Mouse (Mus musculus) forebrain, embryonic 12.5 days (tissue): ENCODE results near the gene Nop2. TPM values are rescaled to one million over a fixed set of nuclear protein-coding genes. Genes with fewer than 3 reads are reported as not detected.

Experiments
- ATAC-seq: fragments of 200-750 bp; cut with Nextera tagmentation; 2 replicates; pipeline ENCODE4 v1.8.0; 2017; ENCODE audit warnings: moderate TSS enrichment; ENCODE audit not compliant: low FRiP score
- H3K27ac ChIP-seq: fragments of 300-500 bp; sonication (generic); 2 replicates; pipeline ENCODE4 v1.5.1; 2016; ENCODE audit warnings: mild to moderate bottlenecking
- H3K27me3 ChIP-seq: fragments of 300-500 bp; sonication (generic); 2 replicates; pipeline ENCODE4 v1.6.1; 2016; ENCODE audit warnings: mild to moderate bottlenecking
- H3K36me3 ChIP-seq: fragments of 300-500 bp; sonication (generic); replicated peaks from 2 replicates; pipeline ENCODE4 v1.6.1; 2016; ENCODE audit warnings: mild to moderate bottlenecking
- H3K4me1 ChIP-seq: fragments of 300-500 bp; sonication (generic); 2 replicates; pipeline ENCODE4 v1.6.1; 2016
- H3K4me2 ChIP-seq: fragments of 300-500 bp; sonication (generic); 2 replicates; pipeline ENCODE4 v1.6.1; 2016; ENCODE audit warnings: mild to moderate bottlenecking, moderate library complexity
- H3K4me3 ChIP-seq: fragments of 300-500 bp; sonication (generic); replicated peaks from 2 replicates; pipeline ENCODE4 v1.5.1; 2016; ENCODE audit warnings: mild to moderate bottlenecking
- H3K9ac ChIP-seq: fragments of 300-500 bp; sonication (generic); 2 replicates; pipeline ENCODE4 v1.6.1; 2016; ENCODE audit warnings: mild to moderate bottlenecking
- H3K9me3 ChIP-seq: fragments of 300-500 bp; sonication (generic); 2 replicates; pipeline ENCODE4 v1.6.1; 2016
- WGBS: fragments of 180-500 bp; shearing (Covaris S2); methylation state at CpG from one replicate; pipeline ENCODE4 v1.1.7; 2016; 5-methylcytosine and 5-hydroxymethylcytosine counted together
- polyA plus RNA-seq: library from polyadenylated mRNA; unstranded; fragments of >200 nt; fragmentation: Nextera tagmentation; extraction: Ambion mirVana; gene quantifications from 2 replicates; pipeline ENCODE4 v1.2.1, GENCODE M21; 2016

Gene Nop2
- polyA plus RNA-seq, 1 experiment from 2014 or later = 63.6 TPM

GRCm38 (mm10) chr6:125096279-125096596 is 35.5 kb upstream of the Nop2 start:
- H3K9ac ChIP-seq = peak overlapping the region; percentile 98
- peak overlapping the region; percentile 98 for H3K4me3 ChIP-seq
- peak overlapping the region; percentile 95 for H3K4me2 ChIP-seq
- peaks cover 33% of the 10 kb centered on the region for H3K36me3 ChIP-seq
- no peaks in the 10 kb centered on the region for H3K9me3 ChIP-seq
- no peaks in the 10 kb centered on the region for H3K27me3 ChIP-seq
- H3K27ac ChIP-seq = peak overlapping the region; percentile 97
- H3K4me1 ChIP-seq = peaks cover 41% of the 10 kb centered on the region
- WGBS = 0% methylated on average over 14 of the region's 32 CpGs
- no peak for ATAC-seq

GRCm38 (mm10) chr6:125096597-125097345 is 34.9 kb upstream of the Nop2 start:
- H3K4me1 ChIP-seq = peaks cover 40% of the 10 kb centered on the region
- ATAC-seq = peak; percentile 45
- under 1% methylated on average over 38 of the region's 44 CpGs for WGBS

GRCm38 (mm10) chr6:125097346-125097689 is 34.4 kb upstream of the Nop2 start:
- H3K27ac ChIP-seq = peak overlapping the region; percentile 97
- peak overlapping the region; percentile 98 for H3K4me3 ChIP-seq
- under 1% methylated on average over 12 of the region's 12 CpGs for WGBS
- peaks cover 44% of the 10 kb centered on the region for H3K36me3 ChIP-seq
- H3K9me3 ChIP-seq = no peaks in the 10 kb centered on the region
- peak overlapping the region; percentile 98 for H3K9ac ChIP-seq
- H3K4me2 ChIP-seq = peak overlapping the region; percentile 95
- ATAC-seq = no peak
- peaks cover 40% of the 10 kb centered on the region for H3K4me1 ChIP-seq
- no peaks in the 10 kb centered on the region for H3K27me3 ChIP-seq

More at GRCm38 (mm10) chr6:125096597-125097345, 34.9 kb upstream of the Nop2 start:
- Histone ChIP-seq H3K4me3 (peak overlapping the region; percentile 98), H3K9me3 (no peaks in the 10 kb centered on the region), H3K27me3 (no peaks in the 10 kb centered on the region), H3K9ac (peak overlapping the region; percentile 98), H3K27ac (peak overlapping the region; percentile 97), H3K36me3 (peaks cover 38% of the 10 kb centered on the region), H3K4me2 (peak overlapping the region; percentile 95)

GRCm38 (mm10) chr6:125097951-125098350 is 33.8 kb upstream of the Nop2 start:
- Histone ChIP-seq H3K9me3 (no peaks in the 10 kb centered on the region), H3K36me3 (peaks cover 50% of the 10 kb centered on the region), H3K27ac (0 out of 2 replicates have a peak overlapping the region, but pooled peaks have one; percentile 91), H3K4me2 (peak overlapping the region; percentile 95), H3K27me3 (no peaks in the 10 kb centered on the region), H3K4me1 (peaks cover 40% of the 10 kb centered on the region), H3K4me3 (peak overlapping the region; percentile 98), H3K9ac (peak overlapping the region; percentile 98)
- 64% methylated on average over 8 of the region's 8 CpGs for WGBS
- ATAC-seq = no peak

GRCm38 (mm10) chr6:125098513-125098912 is 33.2 kb upstream of the Nop2 start:
- 65% methylated on average over 3 of the region's 3 CpGs for WGBS
- Histone ChIP-seq H3K36me3 (peaks cover 54% of the 10 kb centered on the region), H3K4me2 (peak overlapping the region; percentile 95), H3K4me3 (peak overlapping the region; percentile 98), H3K27ac (peak overlapping the region; percentile 91), H3K9me3 (no peaks in the 10 kb centered on the region), H3K4me1 (peaks cover 40% of the 10 kb centered on the region), H3K9ac (peak overlapping the region; percentile 98), H3K27me3 (no peaks in the 10 kb centered on the region)
- ATAC-seq = no peak

GRCm38 (mm10) chr6:125099421-125099971 is 32.2 kb upstream of the Nop2 start:
- peaks cover 40% of the 10 kb centered on the region for H3K4me1 ChIP-seq

GRCm38 (mm10) chr6:125101444-125101843 is 30.3 kb upstream of the Nop2 start:
- Histone ChIP-seq H3K9ac (no peak overlapping the region), H3K4me3 (no peak overlapping the region), H3K4me2 (no peak overlapping the region), H3K36me3 (peaks cover 80% of the 10 kb centered on the region), H3K4me1 (peaks cover 33% of the 10 kb centered on the region), H3K27ac (no peak overlapping the region), H3K27me3 (no peaks in the 10 kb centered on the region), H3K9me3 (no peaks in the 10 kb centered on the region)
- WGBS = 94% methylated on average over 9 of the region's 9 CpGs
- ATAC-seq = no peak

More at GRCm38 (mm10) chr6:125099421-125099971, 32.2 kb upstream of the Nop2 start:
- no peak for ATAC-seq
- WGBS = 51% methylated on average over 5 of the region's 5 CpGs
- H3K9me3 ChIP-seq = no peaks in the 10 kb centered on the region
- no peaks in the 10 kb centered on the region for H3K27me3 ChIP-seq
- H3K9ac ChIP-seq = peak overlapping the region; percentile 57
- peak overlapping the region; percentile 98 for H3K4me3 ChIP-seq
- H3K36me3 ChIP-seq = peaks cover 60% of the 10 kb centered on the region
- H3K27ac ChIP-seq = peak overlapping the region; percentile 91
- H3K4me2 ChIP-seq = peak overlapping the region; percentile 95

GRCm38 (mm10) chr6:125104223-125104622 is 27.5 kb upstream of the Nop2 start:
- peaks cover 95% of the 10 kb centered on the region for H3K36me3 ChIP-seq
- H3K27me3 ChIP-seq = no peaks in the 10 kb centered on the region
- ATAC-seq = no peak
- no peak overlapping the region for H3K4me3 ChIP-seq
- peaks cover 15% of the 10 kb centered on the region for H3K4me1 ChIP-seq
- WGBS = 91% methylated on average over 4 of the region's 4 CpGs
- H3K27ac ChIP-seq = no peak overlapping the region
- no peak overlapping the region for H3K4me2 ChIP-seq
- no peak overlapping the region for H3K9ac ChIP-seq
- no peaks in the 10 kb centered on the region for H3K9me3 ChIP-seq

GRCm38 (mm10) chr6:125107705-125108104 is 24.0 kb upstream of the Nop2 start:
- Histone ChIP-seq H3K9ac (no peak overlapping the region), H3K4me3 (no peak overlapping the region), H3K27ac (no peak overlapping the region), H3K4me2 (no peak overlapping the region), H3K4me1 (no peaks in the 10 kb centered on the region), H3K36me3 (peaks cover 95% of the 10 kb centered on the region), H3K9me3 (no peaks in the 10 kb centered on the region), H3K27me3 (no peaks in the 10 kb centered on the region)
- no peak for ATAC-seq
- 95% methylated on average over 2 of the region's 2 CpGs for WGBS

GRCm38 (mm10) chr6:125109371-125109770 is 22.3 kb upstream of the Nop2 start:
- Histone ChIP-seq H3K4me3 (no peak overlapping the region), H3K9ac (no peak overlapping the region), H3K36me3 (peaks cover 100% of the 10 kb centered on the region), H3K4me1 (no peaks in the 10 kb centered on the region), H3K27ac (no peak overlapping the region), H3K27me3 (no peaks in the 10 kb centered on the region), H3K9me3 (no peaks in the 10 kb centered on the region), H3K4me2 (no peak overlapping the region)
- ATAC-seq = no peak
- WGBS = 91% methylated on average over 14 of the region's 14 CpGs

- no peak for ATAC-seq
- 97% methylated on average over 7 of the region's 7 CpGs for WGBS
- no peak overlapping the region for H3K4me3 ChIP-seq
Measured at GRCm38 (mm10) chr6:125110927-125111326, 20.8 kb upstream of the Nop2 start.

GRCm38 (mm10) chr6:125112553-125112952 is 19.2 kb upstream of the Nop2 start:
- Histone ChIP-seq H3K9ac (no peak overlapping the region), H3K36me3 (peaks cover 96% of the 10 kb centered on the region), H3K27ac (no peak overlapping the region), H3K4me3 (no peak overlapping the region), H3K4me2 (no peak overlapping the region), H3K9me3 (no peaks in the 10 kb centered on the region), H3K4me1 (no peaks in the 10 kb centered on the region), H3K27me3 (no peaks in the 10 kb centered on the region)
- ATAC-seq = no peak
- 95% methylated on average over 11 of the region's 11 CpGs for WGBS

More at GRCm38 (mm10) chr6:125110927-125111326, 20.8 kb upstream of the Nop2 start:
- no peak overlapping the region for H3K9ac ChIP-seq
- H3K9me3 ChIP-seq = no peaks in the 10 kb centered on the region
- no peaks in the 10 kb centered on the region for H3K27me3 ChIP-seq
- H3K36me3 ChIP-seq = peaks cover 96% of the 10 kb centered on the region
- H3K4me1 ChIP-seq = no peaks in the 10 kb centered on the region
- H3K4me2 ChIP-seq = no peak overlapping the region
- H3K27ac ChIP-seq = no peak overlapping the region

- Histone ChIP-seq H3K4me1 (no peaks in the 10 kb centered on the region), H3K27me3 (no peaks in the 10 kb centered on the region), H3K4me2 (no peak overlapping the region), H3K4me3 (no peak overlapping the region), H3K36me3 (peaks cover 93% of the 10 kb centered on the region), H3K27ac (no peak overlapping the region), H3K9ac (no peak overlapping the region), H3K9me3 (no peaks in the 10 kb centered on the region)
- 95% methylated on average over 8 of the region's 8 CpGs for WGBS
- ATAC-seq = no peak
Measured at GRCm38 (mm10) chr6:125119387-125119786, 12.3 kb upstream of the Nop2 start.
